Mouse (Mus musculus) kidney, adult 2 months (tissue): ENCODE measurements around the gene Tubb1.

Experiments used
- CTCF ChIP-seq: fragments of 200-500 bp; conservative IDR thresholded peaks from 2 replicates; pipeline ENCODE4 v1.5.1; 2011; ENCODE audit warnings: low read depth, mild to moderate bottlenecking, control low read depth, low read length, moderate library complexity, mixed read lengths; ENCODE audit not compliant: insufficient read depth, insufficient read length
- POLR2A ChIP-seq: fragments of 200-500 bp; IDR thresholded peaks from one replicate; pipeline ENCODE4 v1.6.1; 2011; ENCODE audit warnings: low read depth, low read length, control low read depth

DNA sequence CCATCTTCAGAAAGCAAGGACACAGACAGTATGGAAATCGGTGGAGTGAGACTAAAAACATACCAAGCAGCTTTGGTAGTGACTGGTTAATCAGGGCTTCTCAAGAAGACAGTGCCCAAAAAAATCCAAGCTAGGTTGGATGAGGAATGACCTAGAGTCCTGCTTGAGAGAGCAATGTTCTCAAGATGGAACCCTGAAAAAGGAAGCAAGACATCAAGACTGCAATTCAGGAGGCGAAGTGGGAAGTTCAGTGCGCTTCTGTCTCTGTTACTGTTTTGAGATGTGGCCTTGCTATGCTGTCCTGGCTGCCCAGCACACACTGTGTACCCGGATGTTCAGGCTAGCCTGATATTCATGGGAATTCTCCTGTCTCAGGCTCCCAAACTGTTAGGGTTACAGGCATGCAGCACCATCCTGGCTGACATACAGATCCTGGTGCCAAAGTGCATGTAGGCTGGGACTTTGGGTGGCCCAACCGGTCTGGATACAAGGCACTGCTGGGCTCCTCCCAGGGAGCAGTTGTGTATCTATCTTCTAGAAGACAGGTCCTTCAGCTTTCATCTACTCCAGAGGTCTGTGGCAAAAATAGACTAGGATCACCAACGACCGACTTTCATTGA is 20.4 kb downstream of the Tubb1 start:
- TF ChIP-seq POLR2A (no peak), CTCF (no peak)
